Mouse (Mus musculus) cerebellum, postnatal 4 days (tissue): ENCODE data around the gene C4b.
"Not testable (repeated sequence)": the region's sequence is repeated elsewhere in the genome, so short reads cannot be mapped to it uniquely, and the experiment has no call there.

ENCODE experiments used
- DNase-seq, 2 experiments: peaks; one replicate each; pipeline ENCODE4 v3.0.0; 2022; ENCODE audit warnings: low spot score in 2 of 2, mixed read lengths in 1 of 2

The C4b gene

DNA sequence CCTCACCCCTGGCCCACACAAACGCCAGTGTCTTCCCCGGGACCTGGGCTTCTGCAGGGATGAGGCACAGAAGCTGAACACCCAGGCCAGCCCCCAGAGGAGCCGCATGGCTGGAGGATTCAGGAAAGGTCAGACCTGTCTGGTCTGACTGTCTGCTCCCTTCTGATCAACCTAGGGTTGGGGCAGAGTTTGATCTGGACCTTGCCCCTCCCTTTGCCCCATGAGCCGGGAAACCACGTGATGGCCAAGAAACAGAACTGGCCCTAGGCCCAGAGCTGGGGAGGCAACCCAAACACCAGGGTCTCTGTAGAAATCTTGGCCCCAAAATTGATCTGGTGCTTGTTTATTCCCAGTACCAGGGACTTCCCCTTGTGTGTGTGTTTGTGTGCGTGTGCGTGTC is at the start of gene C4b:
Gene C4b, minus strand, starts transcription at position 164 of the 400 bp plus-strand sequence.
- no peak for DNase-seq

DNA sequence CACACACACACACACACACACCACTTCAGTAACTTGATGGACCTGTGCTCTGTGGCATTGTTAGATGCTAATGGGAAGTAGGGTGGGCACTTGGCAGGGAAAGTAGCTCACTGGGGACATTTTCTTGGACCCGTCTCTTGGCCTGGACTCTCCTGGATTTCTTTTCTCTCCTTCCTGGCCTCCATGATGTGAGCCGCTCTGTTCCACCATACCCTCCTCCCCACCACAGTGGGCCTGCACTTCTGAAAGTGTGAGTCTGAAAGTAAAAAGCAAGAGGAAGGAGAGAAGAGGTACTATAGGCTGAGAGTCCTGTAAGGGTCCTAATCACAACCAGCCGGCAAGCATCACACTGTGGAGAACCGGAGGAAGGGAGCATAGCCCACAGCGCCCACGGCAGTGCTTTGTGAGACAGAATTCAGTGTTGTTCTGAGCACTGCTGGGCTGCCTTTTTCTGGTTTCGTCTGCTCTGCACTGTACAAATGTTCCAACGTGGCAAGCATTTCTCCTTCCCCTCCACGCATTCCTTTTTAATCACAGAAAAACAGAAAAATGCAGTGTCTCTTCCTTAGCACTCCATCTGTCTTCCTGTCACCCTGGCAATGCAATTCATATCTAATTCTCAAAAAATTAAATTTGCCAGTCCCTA is 34.1 kb upstream of the C4b start:
- no peak for DNase-seq

DNA sequence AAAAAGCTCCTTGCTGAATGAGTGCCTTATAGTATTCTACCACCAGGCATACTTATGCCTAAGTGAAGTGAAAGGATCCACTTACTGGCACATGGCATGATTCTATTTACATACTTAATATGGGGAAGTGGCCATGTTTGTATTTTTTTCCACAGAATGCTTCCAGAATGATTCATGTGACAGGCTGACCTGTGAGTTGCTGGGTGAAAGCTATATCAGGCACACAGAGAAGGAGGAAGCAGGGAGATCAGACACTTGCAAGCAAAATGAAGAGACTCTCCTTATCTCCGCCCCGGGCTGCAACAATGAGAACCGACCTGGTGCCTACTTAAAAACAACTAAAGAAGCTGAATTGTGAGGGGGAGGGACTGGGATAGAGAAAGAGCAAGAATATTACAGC is 17.8 kb upstream of the C4b start:
- DNase-seq: no peak

DNA sequence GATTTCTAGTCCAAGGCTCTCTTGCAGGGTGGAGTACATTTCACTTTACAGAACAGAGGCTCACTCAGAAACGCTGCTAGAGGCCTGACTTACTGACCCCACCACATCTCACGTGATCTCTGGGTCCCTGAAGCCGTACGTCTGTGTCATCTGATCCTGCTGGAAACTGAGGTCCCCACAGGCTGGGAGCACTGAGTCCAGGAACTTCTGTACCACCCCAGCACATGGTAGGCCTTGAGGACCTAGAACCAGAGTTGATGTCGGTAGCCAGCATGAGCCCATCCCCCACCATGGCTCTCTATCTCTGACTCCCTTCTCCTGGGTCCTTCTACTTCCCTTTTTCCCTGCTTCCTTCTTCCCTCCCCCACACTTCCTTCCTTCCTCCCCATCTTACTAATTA is 2.8 kb upstream of the C4b start:
- no peak for DNase-seq

DNA sequence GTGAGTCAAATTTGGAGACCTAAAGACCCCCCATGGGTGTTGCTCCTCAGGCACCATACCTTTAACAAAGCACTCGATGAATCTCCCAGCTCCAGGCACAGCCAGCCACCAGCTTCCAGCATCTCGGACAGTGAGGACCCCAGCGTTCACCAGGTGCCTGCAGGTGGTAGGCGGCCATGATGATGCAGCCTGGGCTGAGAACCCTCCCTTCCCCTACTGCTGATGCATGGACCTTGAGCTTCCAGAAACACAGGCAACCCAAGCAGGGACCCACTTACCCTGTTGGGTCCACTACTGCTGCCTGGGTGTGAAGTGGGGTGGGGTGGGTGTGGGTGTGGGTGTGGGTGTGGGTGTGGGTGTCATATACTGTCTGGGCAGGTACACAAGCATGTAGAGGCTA is 1.5 kb upstream of the C4b start:
- not testable (repeated sequence) for DNase-seq

DNA sequence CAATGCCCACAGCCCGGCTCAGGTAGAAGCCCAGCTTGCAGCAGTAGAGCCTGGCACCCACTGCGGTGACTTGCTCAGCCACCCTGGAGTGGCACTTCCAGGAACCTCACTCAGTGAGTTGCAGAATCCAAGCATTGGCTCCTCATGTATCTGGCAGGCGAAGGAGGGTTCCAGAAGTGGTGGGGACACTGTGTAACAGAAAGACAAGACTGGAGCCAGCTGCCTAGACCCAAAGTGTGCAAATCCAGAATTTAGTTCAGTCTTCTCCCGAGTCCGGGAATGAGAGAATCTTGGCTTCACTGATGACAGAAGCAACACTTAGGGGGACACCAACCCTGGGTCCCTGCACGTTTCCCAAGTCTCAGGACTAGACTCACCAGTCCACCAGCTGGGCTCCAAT is 929 bp upstream of the C4b start:
- not testable (repeated sequence) for DNase-seq

DNA sequence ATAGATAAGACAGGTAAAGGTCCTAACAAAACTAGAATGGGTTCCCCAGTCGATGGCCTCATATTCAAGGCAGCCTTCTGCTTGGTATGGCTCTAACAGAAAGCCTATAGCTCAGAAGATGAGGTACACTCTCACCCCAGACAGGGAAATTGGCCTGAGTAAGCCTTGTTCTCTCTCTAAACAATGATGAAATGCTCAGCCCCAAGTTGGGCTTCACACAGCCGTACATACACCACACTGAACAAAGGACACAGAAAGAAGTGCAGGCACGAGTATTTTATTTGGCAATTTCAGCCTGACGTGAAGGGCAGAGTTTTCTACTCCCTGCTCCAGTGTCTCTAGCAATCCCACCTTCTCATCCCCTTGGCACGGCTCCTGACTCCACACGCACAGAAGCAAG is 524 bp upstream of the C4b start:
- DNase-seq: no peak

DNA sequence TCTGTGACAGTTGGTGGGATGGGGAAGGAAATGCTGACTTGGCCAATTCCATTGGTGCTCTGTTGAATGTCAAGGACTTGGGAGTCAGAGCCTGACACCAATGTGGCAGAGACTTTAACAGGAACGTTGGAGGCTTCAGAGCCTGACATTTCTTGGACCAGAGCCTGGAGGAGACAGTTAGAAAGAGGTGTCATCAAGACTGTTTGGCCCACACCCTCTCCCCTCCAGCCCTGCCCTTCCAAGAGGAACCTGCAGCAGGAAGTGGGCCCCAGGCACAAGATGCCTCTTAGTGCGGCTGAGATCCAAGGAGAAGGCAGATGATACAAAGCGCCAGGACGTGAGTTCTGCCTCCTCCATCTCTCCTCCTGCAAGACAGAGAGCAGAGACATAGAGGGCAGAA is 3.4 kb downstream of the C4b start:
- DNase-seq: no peak

DNA sequence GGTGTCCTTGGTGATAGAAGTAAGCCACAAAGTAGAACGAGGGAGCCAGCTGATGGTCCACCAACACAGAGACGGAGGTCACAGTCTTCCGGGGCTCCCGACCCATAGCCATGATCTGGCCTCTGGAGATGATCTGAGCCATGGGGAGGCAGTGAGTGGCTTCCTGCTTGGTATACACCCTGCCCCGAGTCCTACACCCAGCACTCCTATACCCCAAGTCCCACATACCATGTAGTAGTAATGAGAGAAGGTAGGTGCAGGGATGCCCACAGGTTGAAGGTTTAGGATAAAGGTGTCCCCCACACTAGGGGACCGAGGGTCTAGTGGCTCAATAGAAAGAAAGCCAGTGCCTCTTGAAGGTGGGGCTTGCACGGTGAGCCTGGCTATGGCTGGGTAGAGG is 4.0 kb downstream of the C4b start:
- DNase-seq: not testable (repeated sequence)

DNA sequence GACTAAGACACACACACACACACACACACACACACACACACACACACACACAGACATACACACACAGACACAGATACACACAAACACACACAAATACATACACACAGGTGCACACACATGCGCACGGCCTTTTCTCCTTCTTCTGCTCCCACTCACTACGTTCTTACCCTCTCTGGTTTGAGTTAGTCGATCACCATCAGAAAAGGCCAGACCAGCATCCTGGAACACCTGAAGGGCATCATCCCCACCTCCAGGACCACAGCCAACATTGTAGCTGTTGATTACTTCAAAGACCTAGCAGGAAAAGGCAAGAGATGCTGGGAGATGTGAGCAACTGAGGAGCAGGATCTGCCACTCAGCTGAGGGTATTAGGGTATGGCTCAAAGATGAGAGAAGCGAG is 6.2 kb downstream of the C4b start:
- not testable (repeated sequence) for DNase-seq

DNA sequence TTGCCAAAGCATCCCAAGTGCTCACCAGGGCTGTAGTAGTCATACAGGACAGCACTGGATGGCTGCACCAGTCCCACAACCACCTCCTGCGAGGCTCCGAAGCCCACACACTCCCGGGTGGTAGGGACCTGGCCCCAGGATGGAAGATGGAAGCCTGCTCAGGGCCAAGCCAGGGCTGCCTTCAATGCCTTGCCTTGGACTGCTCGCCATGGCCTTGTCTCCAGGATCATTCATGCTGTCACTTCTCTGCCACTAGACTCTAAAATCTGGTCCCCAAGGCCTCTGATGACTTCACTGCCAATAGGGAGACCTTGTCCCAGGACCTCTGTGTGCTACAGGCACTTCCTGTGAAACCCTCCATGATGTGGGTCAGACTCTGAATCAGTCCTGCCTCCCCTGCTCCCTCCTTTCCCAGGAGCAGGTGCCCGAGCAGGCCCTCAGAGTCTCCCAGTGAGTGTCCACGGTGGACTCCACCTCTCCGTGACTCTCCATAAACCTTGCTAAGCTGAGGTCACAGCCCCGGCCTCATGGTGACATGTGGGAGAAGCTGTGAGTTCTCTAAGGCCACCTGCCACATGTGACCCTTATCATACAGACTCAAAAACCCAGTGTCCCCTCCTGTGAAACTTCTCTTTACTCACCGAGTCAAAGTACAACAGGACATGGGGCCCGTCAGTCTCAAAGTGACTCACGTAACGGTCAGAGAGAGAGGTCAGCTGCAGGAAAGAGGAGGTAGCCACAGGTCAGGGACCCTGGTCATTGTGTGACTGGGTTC is 13.7 kb downstream of the C4b start:
- not testable (repeated sequence) for DNase-seq

DNA sequence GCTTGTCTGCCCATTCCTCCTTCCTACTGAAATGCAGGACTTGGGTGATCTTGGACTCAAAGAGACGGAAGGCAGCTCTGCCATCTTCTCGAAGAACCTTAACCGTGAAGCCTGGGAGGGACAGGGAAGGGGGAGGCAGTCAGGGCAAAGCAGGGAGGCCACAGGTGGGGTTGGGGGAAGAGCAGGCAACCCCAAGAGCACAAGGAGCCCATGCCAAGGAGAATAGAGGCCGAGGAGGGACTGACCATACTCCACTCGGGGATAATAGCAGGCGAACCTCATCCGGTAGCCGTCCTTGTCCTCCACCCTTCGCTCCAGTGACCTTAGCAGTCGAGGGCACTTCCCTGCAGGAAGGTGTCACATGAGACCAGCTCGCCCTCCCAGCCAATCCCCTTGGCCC is 14.5 kb downstream of the C4b start:
- not testable (repeated sequence) for DNase-seq

DNA sequence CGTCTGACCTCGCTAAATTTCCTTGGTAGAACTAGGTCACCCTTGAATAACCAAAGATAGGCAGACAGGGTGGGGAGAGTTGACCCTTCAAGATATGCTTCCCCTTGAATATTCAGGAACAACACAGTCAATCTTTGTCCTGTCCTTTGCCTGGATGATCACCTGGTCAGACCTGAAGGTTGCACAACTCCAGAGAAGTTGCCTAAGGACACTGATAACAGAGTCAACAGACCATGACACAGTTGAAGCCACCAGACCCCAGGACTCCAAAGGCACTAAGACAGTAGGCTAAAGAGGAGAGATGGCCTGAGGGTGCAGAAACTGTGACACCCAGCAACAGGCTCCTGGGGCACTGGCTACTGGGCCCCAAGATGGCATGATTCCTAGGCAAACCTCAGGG is 15.8 kb downstream of the C4b start:
- no peak for DNase-seq

DNA sequence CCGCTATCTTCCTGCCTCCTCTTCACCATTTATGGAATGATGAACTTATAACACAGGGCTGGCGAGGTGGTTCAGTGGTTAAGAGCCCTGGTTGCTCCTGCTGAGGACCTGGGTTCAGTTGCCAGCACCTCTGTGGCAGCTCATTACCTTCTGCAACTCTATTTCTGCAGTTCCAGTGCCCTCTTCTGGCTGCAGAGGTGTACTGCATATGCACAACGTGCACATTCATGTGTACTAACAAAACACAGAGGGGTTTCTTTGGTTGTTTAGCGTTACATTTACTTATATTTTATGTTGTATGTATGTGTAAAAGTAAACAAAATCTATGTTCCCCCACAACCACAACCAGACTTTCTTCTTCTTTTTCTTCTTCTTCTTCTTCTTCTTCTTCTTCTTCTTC is 20.6 kb downstream of the C4b start:
- DNase-seq: no peak

DNA sequence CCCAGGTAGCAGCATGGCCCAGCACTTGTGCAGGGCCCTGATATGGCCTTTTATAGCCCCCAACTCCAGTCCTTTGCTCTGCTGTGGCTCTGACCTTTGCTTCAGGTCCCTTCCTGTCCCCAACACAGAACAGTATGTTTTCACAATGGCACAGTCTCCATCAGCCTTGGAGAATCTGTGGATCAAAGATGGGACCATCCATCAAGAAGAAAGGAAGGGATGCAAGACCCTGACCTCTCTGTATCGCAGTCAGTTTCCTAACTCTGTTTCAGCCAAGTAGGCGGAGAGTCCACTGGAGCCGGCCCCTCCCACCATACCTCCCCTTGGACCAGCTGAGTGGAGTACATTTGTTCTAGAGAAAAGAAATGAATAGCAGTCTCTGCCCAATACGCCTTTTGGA is 21.4 kb downstream of the C4b start:
- DNase-seq: not testable (repeated sequence)

DNA sequence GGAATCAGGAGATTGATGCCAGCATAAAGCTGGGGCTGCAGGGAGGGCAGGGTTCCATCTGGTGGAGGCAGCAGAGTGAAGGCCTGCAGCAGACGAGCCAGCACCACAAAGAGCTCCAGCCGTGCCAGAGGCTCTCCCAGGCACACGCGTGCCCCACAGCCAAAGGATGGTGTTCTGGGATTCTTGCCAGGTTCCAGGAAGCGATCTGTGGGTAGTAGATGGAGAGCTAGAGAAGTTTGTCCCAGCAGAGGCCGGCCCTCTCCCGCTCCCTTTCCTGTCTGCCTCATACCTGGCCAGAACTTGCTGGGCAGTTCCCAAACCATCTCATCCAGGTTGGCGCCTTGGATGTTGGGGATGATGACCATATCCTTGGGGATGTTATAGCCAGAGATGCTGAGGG is 23.8 kb downstream of the C4b start:
- DNase-seq: not testable (repeated sequence)

DNA sequence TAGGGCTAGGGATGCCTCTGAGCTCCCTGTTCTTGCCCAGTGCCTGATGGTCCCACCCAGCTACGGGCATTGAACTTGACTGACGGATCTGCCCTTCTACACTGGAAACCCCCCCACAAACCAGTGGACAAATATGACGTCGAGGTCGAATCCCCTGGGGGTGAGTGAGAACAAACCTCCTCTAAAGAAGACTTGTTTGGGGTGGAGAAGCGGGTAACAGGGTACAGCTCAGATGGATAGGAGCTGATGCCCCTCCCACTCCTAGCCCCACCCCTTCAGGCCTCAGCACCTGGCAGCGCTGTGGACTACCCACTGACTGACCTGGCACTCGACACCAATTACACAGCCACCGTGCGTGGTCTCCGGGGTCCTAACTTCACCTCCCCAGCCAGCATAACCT is 26.3 kb downstream of the C4b start:
- no peak for DNase-seq

DNA sequence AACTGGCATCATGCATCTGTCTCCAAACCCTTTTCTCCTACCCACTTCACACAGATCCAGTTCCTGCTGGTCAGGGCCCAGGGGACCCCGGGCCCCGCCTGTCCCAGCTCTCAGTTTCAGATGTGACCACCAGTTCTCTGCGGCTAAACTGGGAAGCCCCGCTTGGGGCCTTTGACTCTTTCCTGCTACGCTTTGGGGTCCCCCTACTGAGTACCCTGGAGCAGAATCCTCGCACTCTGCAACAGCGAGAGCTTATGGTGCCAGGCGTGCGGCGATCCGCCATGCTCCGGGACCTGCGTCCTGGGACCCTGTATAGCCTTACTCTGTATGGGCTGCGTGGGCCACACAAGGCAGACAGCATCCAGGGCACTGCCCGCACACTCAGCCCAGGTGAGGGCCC is 27.4 kb downstream of the C4b start:
- no peak for DNase-seq

DNA sequence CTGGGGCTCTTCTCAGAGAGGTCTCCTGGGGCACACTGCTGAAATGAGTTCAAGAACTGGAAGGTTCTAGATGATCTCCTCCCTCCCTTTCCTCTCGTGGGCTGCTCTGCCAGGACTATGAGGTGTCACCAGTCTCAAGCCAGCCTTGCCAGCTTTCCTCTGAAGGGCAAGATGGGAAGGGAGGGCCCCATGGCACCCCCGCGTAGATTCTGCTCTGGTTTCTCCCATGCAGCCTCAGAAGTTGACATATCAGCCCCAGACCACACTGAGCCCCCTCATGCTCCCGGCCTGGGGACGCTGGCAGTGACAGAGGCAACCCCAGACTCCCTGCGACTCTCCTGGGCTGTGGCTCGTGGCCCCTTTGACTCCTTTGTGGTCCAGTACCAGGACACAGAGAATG is 28.2 kb downstream of the C4b start:
- DNase-seq: not testable (repeated sequence)

DNA sequence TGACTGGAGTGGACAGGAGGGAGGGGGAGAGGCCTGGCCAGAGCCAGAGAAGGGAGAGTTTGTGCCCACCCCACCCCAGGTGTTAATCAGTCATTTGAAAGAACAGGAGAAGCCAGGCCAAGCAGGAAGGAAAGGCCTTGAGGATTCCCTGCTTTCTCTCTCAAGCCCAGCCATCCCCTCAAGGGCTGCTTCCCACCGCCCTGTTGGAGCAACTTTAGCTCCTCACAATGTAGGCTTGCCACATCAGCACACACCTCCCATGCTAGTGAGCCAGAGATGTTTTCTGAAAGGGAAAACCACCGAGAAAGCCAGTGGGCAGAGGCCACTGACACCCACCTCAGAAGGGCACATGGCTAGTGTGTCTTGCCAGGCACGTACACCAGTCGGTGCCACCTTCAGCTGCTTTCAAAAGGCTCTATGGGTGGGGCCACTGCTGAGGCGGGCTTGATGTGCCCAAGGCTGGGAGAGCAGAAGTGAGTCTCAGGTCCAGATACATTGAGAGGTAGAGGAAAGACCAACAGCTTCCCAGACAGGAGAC is 28.7 kb downstream of the C4b start:
- DNase-seq: not testable (repeated sequence)

DNA sequence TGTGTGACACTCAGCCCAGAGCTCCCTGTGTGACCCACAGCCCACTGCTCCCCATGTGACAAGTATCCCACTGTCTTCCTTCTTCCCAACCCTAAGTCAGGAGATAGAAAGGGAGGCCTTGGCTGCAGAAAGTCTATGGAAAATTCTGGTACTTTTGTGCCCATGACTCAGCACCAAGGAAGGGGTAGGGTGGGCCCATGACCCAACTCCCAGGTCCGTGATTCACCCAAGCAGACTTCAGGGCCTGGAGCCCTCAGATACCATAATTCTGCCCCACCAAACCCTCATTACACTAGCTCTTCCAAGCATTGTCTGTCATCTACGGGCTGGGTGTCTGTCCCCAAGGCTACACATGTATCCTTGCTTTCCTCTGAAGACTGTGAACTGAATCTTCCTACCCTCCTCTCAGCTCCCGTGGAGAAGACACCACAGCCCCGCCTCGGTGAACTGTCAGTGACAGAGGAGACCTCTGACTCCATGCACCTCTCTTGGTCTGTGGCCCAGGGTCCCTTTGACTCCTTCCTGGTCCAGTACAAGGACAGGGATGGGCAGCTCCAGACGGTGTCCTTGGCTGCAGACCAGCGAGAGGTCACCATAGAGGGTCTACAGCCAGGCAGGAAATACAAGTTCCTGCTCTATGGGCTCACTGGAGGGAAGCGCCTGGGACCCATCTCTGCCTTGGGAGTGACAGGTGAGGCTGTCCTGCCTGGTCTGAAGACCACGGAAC is 29.3 kb downstream of the C4b start:
- not testable (repeated sequence) for DNase-seq

DNA sequence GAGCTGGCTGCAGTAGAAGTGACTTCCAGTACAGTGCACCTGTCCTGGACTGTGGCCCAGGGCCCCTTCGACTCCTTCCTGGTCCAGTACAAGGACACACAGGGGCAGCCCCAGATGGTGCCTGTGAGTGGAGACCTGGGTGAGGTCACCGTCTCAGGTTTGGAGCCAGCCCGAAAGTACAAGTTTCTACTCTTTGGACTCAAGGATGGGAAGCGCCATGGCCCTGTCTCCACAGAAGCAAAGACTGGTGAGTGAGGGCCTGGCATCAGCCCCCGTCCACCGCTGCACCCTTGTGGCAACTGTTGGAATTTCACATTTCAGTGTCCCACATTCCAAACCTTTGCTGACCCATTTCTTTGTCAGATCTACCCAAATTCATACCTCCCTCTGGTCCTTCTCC is 30.7 kb downstream of the C4b start:
- DNase-seq: peak; percentile 41 to 72

DNA sequence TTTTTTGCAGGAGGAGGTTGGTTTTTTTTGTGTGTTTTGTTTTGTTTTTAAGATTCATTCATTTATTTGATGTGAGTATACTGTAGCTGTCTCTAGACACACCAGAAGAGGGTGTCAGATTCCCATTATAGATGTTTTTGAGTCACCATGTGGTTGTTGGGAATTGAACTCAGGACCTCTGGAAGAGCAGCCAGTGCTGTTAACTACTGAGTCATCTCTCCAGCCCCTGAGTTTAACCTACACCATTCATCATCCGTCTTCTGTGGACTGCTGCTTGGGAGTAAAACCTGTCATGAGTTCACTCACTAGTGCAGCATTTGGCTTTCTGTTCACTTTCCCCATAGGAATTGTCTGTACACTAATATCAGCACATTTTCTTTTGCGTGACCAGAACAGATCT is 37.2 kb downstream of the C4b start:
- DNase-seq: not testable (repeated sequence)
